Mouse (Mus musculus) G1E (cell line): ENCODE measurements around the gene Aurkb.

ENCODE experiments used
- CTCF ChIP-seq: IDR thresholded peaks from 2 replicates; pipeline ENCODE4 v1.5.1; 2012; ENCODE audit warnings: low read depth, low read length, inconsistent platforms, mixed read lengths
- GATA1 ChIP-seq: IDR thresholded peaks from 2 replicates; pipeline ENCODE4 v1.6.1; 2012; ENCODE audit warnings: borderline replicate concordance, low read length, inconsistent platforms, mixed read lengths
- GATA2 ChIP-seq: IDR thresholded peaks from 2 replicates; pipeline ENCODE4 v1.6.1; 2012; ENCODE audit warnings: low read depth, low read length, inconsistent platforms, borderline replicate concordance
- POLR2AphosphoS5 ChIP-seq: IDR thresholded peaks from 2 replicates; pipeline ENCODE4 v1.6.1; 2012; ENCODE audit warnings: low read depth, low read length, inconsistent platforms; ENCODE audit not compliant: insufficient replicate concordance
- TAL1 ChIP-seq: conservative IDR thresholded peaks from 2 replicates; pipeline ENCODE4 v1.6.1; 2012; ENCODE audit warnings: low read depth, low read length, inconsistent platforms, mixed read lengths

GRCm38 (mm10) chr11:69080855-69081222 is 35.4 kb downstream of the Aurkb start:
- no peak for TF ChIP-seq CTCF
- TF ChIP-seq POLR2AphosphoS5 = no peak
- no peak for TF ChIP-seq TAL1
- no peak for TF ChIP-seq GATA1
- no peak for TF ChIP-seq GATA2
